Mouse (Mus musculus): ENCODE measurements around the gene Gpx2. TPM values are rescaled to one million over a fixed set of nuclear protein-coding genes. Genes with fewer than 3 reads are reported as not detected.
A peak's percentile ranks its signal among the peaks of the same experiment; 100 is the strongest.

Gene Gpx2
- polyA plus RNA-seq, 1 experiment from 2014 or later = not detected

GRCm38 (mm10) chr12:76822651-76823041 is 27.3 kb upstream of the Gpx2 start, which contains the start of gene Rab15:
Rab15 (minus strand) TSS chr12:76822908.
- WGBS = 2% methylated on average over 14 of the region's 17 CpGs
- Histone ChIP-seq H3K36me3 (ENCODE audit: control insufficient read depth, insufficient read depth, low read length) (no peaks in the 10 kb centered on the region), H3K27me3 (ENCODE audit: control insufficient read depth, insufficient read depth, low read length) (peaks cover 11% of the 10 kb centered on the region; the same call in 1 of the 2 replicates), H3K27ac (replicated peaks; ENCODE audit: low read depth, low read length) (peak within 1 kb of the TSS; percentile 85), H3K9ac (replicated peaks; ENCODE audit: low read length) (peak within 1 kb of the TSS; percentile 95), H3K4me3 (replicated peaks; ENCODE audit: low read depth, low read length) (peak within 1 kb of the TSS; percentile 71), H3K4me1 (ENCODE audit: control insufficient read depth, insufficient read depth, low read length) (peaks cover 19% of the 10 kb centered on the region), H3K9me3 (ENCODE audit: control insufficient read depth, low read length) (no peaks in the 10 kb centered on the region), H3K4me2 (ENCODE audit: low read length) (peak within 1 kb of the TSS; percentile 75)
- DNase-seq = no peak
- ATAC-seq (ENCODE audit: low FRiP score, low TSS enrichment) = no peak; the same call in 1 of the 2 replicates

DNA sequence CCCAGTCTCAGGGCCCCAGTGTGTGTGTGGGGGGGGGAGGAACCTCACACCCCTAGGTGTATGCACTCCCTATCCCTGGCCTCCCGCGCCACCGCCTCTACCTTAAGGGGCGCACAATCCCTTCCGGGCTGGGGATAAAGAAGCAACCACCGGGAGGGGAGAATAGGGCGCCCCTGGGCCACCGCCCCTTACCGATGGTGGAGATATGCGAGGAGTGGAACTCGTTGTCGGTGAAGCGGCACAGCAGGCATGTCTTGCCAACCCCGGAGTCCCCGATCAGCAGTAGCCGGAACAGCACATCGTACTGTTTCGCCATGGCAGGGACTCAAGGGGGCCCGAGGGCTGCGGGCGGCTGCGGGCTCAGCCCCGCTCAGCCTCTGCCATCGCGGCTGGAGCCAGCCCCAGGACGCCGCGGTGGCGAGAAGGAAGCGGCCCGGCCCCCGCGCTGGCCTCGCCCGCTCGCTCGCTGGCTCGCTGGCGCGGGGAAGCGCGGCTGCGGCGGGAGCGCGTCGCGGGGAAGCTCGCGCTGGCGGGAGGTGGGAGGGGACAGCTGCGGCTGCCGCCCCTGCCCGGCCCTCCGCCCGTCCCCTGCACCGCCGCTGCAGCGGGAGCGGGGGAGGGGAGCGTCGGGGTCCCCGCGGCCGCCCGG is 26.8 kb upstream of the Gpx2 start:
- peaks cover 11% of the 10 kb centered on the region; the same call in 1 of the 2 replicates for H3K27me3 ChIP-seq (ENCODE audit: control insufficient read depth, insufficient read depth, low read length)
- ATAC-seq (ENCODE audit: low FRiP score, low TSS enrichment) (peak; percentile 84), DNase-seq (peak; percentile 82)
- no peaks in the 10 kb centered on the region for H3K36me3 ChIP-seq (ENCODE audit: control insufficient read depth, insufficient read depth, low read length)
- H3K4me3 ChIP-seq (replicated peaks; ENCODE audit: low read depth, low read length) = peak overlapping the region; percentile 71
- 1% methylated on average over 53 of the region's 66 CpGs for WGBS
- H3K9ac ChIP-seq (replicated peaks; ENCODE audit: low read length) = peak overlapping the region; percentile 95
- H3K27ac ChIP-seq (replicated peaks; ENCODE audit: low read depth, low read length) = peak overlapping the region; percentile 85
- peaks cover 19% of the 10 kb centered on the region for H3K4me1 ChIP-seq (ENCODE audit: control insufficient read depth, insufficient read depth, low read length)
- no peaks in the 10 kb centered on the region for H3K9me3 ChIP-seq (ENCODE audit: control insufficient read depth, low read length)
- H3K4me2 ChIP-seq (ENCODE audit: low read length) = peak overlapping the region; percentile 75

DNA sequence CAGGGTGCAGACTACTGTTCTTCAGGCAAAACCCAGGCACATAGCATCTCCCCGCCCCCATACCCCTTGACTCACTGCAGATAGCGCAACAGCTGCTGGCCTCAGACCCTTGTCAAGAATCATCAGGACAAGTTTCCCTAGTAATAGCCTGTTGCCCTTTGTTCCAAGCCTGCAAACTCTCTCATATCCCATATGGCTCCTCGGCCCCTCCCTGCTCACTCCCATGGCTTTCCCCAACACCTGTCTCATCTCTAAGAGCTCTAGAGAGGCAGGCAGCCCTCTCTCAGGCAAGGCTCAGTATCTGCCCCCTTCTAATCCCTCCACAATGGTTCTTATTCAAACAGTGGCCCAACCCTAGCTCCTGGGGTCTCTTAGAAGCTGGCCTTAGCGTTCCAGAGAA is 25.3 kb upstream of the Gpx2 start:
- Histone ChIP-seq H3K27me3 (ENCODE audit: control insufficient read depth, insufficient read depth, low read length) (peaks cover 11% of the 10 kb centered on the region; the same call in 1 of the 2 replicates), H3K36me3 (ENCODE audit: control insufficient read depth, insufficient read depth, low read length) (no peaks in the 10 kb centered on the region), H3K4me3 (replicated peaks; ENCODE audit: low read depth, low read length) (no peak overlapping the region), H3K4me1 (ENCODE audit: control insufficient read depth, insufficient read depth, low read length) (peaks cover 19% of the 10 kb centered on the region), H3K9ac (replicated peaks; ENCODE audit: low read length) (no peak overlapping the region), H3K27ac (replicated peaks; ENCODE audit: low read depth, low read length) (no peak overlapping the region), H3K4me2 (ENCODE audit: low read length) (peak overlapping the region; percentile 75), H3K9me3 (ENCODE audit: control insufficient read depth, low read length) (no peaks in the 10 kb centered on the region)
- DNase-seq = no peak
- 39% methylated on average over 4 of the region's 4 CpGs for WGBS
- no peak for ATAC-seq (ENCODE audit: low FRiP score, low TSS enrichment)

DNA sequence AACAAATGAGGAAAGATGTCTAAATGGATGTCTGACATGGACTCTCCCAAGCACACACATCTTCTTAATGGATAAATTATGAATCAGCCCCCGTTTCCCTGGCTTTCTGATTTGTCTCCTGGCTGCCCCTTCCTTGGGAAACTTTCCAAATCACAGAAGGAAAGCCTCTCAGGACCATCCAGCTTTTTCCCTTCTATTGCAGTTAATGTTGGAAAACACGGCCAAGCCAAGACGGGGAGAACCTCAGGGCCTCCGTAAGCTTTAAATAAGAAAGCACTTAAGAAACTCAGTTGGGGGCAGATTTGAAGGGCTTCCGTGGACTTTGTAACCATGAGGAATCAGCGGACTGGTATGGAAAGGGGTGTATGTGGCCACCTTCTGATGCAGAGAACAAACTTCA is 24.5 kb upstream of the Gpx2 start:
- Histone ChIP-seq H3K27ac (replicated peaks; ENCODE audit: low read depth, low read length) (no peak overlapping the region), H3K4me3 (replicated peaks; ENCODE audit: low read depth, low read length) (no peak overlapping the region), H3K4me1 (ENCODE audit: control insufficient read depth, insufficient read depth, low read length) (peaks cover 19% of the 10 kb centered on the region), H3K4me2 (ENCODE audit: low read length) (no peak overlapping the region), H3K36me3 (ENCODE audit: control insufficient read depth, insufficient read depth, low read length) (no peaks in the 10 kb centered on the region), H3K9me3 (ENCODE audit: control insufficient read depth, low read length) (no peaks in the 10 kb centered on the region), H3K9ac (replicated peaks; ENCODE audit: low read length) (no peak overlapping the region), H3K27me3 (ENCODE audit: control insufficient read depth, insufficient read depth, low read length) (peaks cover 8% of the 10 kb centered on the region; the same call in 1 of the 2 replicates)
- DNase-seq (no peak), ATAC-seq (ENCODE audit: low FRiP score, low TSS enrichment) (no peak)
- WGBS = 66% methylated on average over 6 of the region's 6 CpGs

DNA sequence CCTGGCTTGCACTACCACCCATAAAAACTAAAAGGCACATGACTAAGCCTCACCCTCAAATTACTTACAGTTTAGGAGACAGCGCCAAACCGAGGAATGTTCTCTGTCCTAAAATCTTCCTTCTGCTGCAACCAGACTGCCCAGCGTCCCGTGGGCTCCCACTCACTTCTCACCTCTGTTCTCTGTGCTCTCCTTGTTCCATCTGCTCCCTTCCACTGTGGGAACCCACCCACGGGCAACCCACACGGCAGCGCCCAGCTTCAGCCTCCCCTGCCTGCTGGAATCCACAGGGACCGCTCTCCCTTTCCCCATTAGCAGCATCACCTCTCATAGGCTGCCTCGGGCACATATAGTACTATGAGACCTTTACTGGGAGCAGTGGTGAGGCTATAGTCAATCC is 23.6 kb upstream of the Gpx2 start:
- no peaks in the 10 kb centered on the region for H3K9me3 ChIP-seq (ENCODE audit: control insufficient read depth, low read length)
- 92% methylated on average over 9 of the region's 9 CpGs for WGBS
- ATAC-seq (ENCODE audit: low FRiP score, low TSS enrichment) (no peak), DNase-seq (no peak)
- H3K4me2 ChIP-seq (ENCODE audit: low read length) = no peak overlapping the region
- no peak overlapping the region for H3K9ac ChIP-seq (replicated peaks; ENCODE audit: low read length)
- H3K27me3 ChIP-seq (ENCODE audit: control insufficient read depth, insufficient read depth, low read length) = no peaks in the 10 kb centered on the region
- no peak overlapping the region for H3K4me3 ChIP-seq (replicated peaks; ENCODE audit: low read depth, low read length)
- H3K4me1 ChIP-seq (ENCODE audit: control insufficient read depth, insufficient read depth, low read length) = peaks cover 19% of the 10 kb centered on the region
- no peaks in the 10 kb centered on the region for H3K36me3 ChIP-seq (ENCODE audit: control insufficient read depth, insufficient read depth, low read length)
- H3K27ac ChIP-seq (replicated peaks; ENCODE audit: low read depth, low read length) = no peak overlapping the region

GRCm38 (mm10) chr12:76818120-76818519 is 22.8 kb upstream of the Gpx2 start:
- no peaks in the 10 kb centered on the region for H3K9me3 ChIP-seq (ENCODE audit: control insufficient read depth, low read length)
- 47% methylated on average over 4 of the region's 4 CpGs for WGBS
- DNase-seq = no peak
- H3K36me3 ChIP-seq (ENCODE audit: control insufficient read depth, insufficient read depth, low read length) = no peaks in the 10 kb centered on the region
- ATAC-seq (ENCODE audit: low FRiP score, low TSS enrichment) = no peak
- H3K27me3 ChIP-seq (ENCODE audit: control insufficient read depth, insufficient read depth, low read length) = no peaks in the 10 kb centered on the region
- H3K4me1 ChIP-seq (ENCODE audit: control insufficient read depth, insufficient read depth, low read length) = peaks cover 19% of the 10 kb centered on the region
- no peak overlapping the region for H3K4me3 ChIP-seq (replicated peaks; ENCODE audit: low read depth, low read length)
- H3K9ac ChIP-seq (replicated peaks; ENCODE audit: low read length) = no peak overlapping the region
- no peak overlapping the region for H3K4me2 ChIP-seq (ENCODE audit: low read length)
- 0 out of 2 replicates have a peak overlapping the region, but pooled peaks have one; percentile 9 for H3K27ac ChIP-seq (replicated peaks; ENCODE audit: low read depth, low read length)

DNA sequence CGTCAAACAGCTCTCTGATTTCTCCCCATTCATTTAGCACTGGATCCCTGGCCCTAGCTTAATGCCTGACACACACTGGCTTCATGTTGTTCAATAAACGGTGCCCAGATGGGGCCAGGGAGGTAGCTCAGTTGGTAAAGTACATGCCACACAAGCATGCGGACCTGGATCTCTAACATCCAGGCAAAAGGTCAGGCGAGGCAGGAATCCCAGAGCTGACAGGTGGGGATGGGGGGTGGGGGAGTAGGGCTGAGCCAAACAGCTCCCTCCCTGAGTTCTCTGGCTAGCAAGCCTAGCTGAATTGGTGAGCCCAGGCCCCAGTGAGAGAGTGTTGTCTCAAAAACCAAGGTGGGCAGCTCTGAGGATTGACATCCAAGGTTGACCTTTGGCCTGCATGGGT is 21.8 kb upstream of the Gpx2 start:
- H3K4me1 ChIP-seq (ENCODE audit: control insufficient read depth, insufficient read depth, low read length) = peaks cover 15% of the 10 kb centered on the region
- H3K27ac ChIP-seq (replicated peaks; ENCODE audit: low read depth, low read length) = no peak overlapping the region
- H3K4me2 ChIP-seq (ENCODE audit: low read length) = no peak overlapping the region
- no peak overlapping the region for H3K9ac ChIP-seq (replicated peaks; ENCODE audit: low read length)
- H3K4me3 ChIP-seq (replicated peaks; ENCODE audit: low read depth, low read length) = no peak overlapping the region
- no peaks in the 10 kb centered on the region for H3K27me3 ChIP-seq (ENCODE audit: control insufficient read depth, insufficient read depth, low read length)
- ATAC-seq (ENCODE audit: low FRiP score, low TSS enrichment) (no peak), DNase-seq (no peak)
- H3K9me3 ChIP-seq (ENCODE audit: control insufficient read depth, low read length) = no peaks in the 10 kb centered on the region
- no peaks in the 10 kb centered on the region for H3K36me3 ChIP-seq (ENCODE audit: control insufficient read depth, insufficient read depth, low read length)
- WGBS = 60% methylated on average over 4 of the region's 4 CpGs

- Histone ChIP-seq H3K4me3 (replicated peaks; ENCODE audit: low read depth, low read length) (no peak overlapping the region), H3K27ac (replicated peaks; ENCODE audit: low read depth, low read length) (no peak overlapping the region), H3K36me3 (ENCODE audit: control insufficient read depth, insufficient read depth, low read length) (no peaks in the 10 kb centered on the region), H3K4me1 (ENCODE audit: control insufficient read depth, insufficient read depth, low read length) (peaks cover 15% of the 10 kb centered on the region), H3K9me3 (ENCODE audit: control insufficient read depth, low read length) (no peaks in the 10 kb centered on the region), H3K4me2 (ENCODE audit: low read length) (no peak overlapping the region), H3K27me3 (ENCODE audit: control insufficient read depth, insufficient read depth, low read length) (no peaks in the 10 kb centered on the region), H3K9ac (replicated peaks; ENCODE audit: low read length) (no peak overlapping the region)
- DNase-seq = no peak
- ATAC-seq (ENCODE audit: low FRiP score, low TSS enrichment) = no peak
- 61% methylated on average over 4 of the region's 4 CpGs for WGBS
Measured at GRCm38 (mm10) chr12:76816720-76817119, 21.4 kb upstream of the Gpx2 start.

- no peaks in the 10 kb centered on the region for H3K27me3 ChIP-seq (ENCODE audit: control insufficient read depth, insufficient read depth, low read length)
- H3K27ac ChIP-seq (replicated peaks; ENCODE audit: low read depth, low read length) = no peak overlapping the region
- no peaks in the 10 kb centered on the region for H3K9me3 ChIP-seq (ENCODE audit: control insufficient read depth, low read length)
- peaks cover 3% of the 10 kb centered on the region; the same call in 1 of the 2 replicates for H3K4me1 ChIP-seq (ENCODE audit: control insufficient read depth, insufficient read depth, low read length)
- 92% methylated on average over 2 of the region's 2 CpGs for WGBS
- ATAC-seq (ENCODE audit: low FRiP score, low TSS enrichment) = no peak
- H3K36me3 ChIP-seq (ENCODE audit: control insufficient read depth, insufficient read depth, low read length) = no peaks in the 10 kb centered on the region
- no peak for DNase-seq
- H3K4me3 ChIP-seq (replicated peaks; ENCODE audit: low read depth, low read length) = no peak overlapping the region
- H3K9ac ChIP-seq (replicated peaks; ENCODE audit: low read length) = no peak overlapping the region
- H3K4me2 ChIP-seq (ENCODE audit: low read length) = no peak overlapping the region
Measured at GRCm38 (mm10) chr12:76814120-76814519, 18.8 kb upstream of the Gpx2 start.

Data from midbrain, embryonic 14.5 days (tissue).